18 mouse cellular contexts compared by ENCODE assay signal in the genomic region with DNA sequence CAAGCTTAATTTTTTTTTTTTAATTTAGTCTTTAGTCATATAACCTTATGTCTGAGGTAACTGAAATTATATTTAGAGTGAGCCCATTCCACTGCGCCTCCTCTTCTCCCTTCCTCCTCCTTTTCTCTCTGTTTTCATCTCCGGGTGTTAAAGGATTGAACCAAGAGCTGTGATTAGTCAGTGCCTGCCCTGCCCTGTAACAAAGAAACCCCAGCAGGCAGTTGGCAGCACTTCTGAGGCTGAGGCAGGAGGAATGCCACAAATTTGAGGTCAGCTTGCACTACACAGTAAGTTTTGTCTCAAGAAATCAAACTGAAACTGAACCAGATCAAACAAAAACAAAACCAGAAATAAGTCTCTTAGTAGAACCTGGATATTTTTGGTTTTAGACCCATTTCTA. TPM values are rescaled to one million over a fixed set of nuclear protein-coding genes. Genes with fewer than 3 reads are reported as not detected.
DNase-seq lines count a peak whose midpoint lies in the region; TF ChIP-seq lines count a peak whose summit lies in the region.
"Had no signal": no experiment of that assay in that cellular context is flagged by ENCODE, and none has a peak within 500 bp of the region (broad histone marks: within the 10 kb centered on the region; RNA-seq: fewer than 3 reads in every experiment).

No protein-coding gene starts in this region.

- no peak overlapping the region for H3K4me3 ChIP-seq in gastrocnemius, adult 2 months
- no peak overlapping the region; the same call in 1 of the 2 replicates for H3K4me3 ChIP-seq in layer of hippocampus, adult 2 months
- H3K4me3 ChIP-seq: forebrain, embryonic 13.5 days; left cerebral cortex, adult 2 months; stomach, embryonic 15.5 days had no signal

- 0 out of 2 replicates have a peak overlapping the region, but pooled peaks have one; percentile 10 for H3K27ac ChIP-seq in gastrocnemius, adult 2 months
- H3K27ac ChIP-seq in layer of hippocampus, adult 2 months = peak overlapping the region; percentile 61
- H3K27ac ChIP-seq: forebrain, embryonic 13.5 days; stomach, embryonic 15.5 days had no signal

- DNase-seq in gastrocnemius, adult 2 months = no peak
- no peak for DNase-seq in gastrocnemius, adult 8-10 months (ENCODE audit: low spot score in 2 of 2)
- DNase-seq in layer of hippocampus, adult 2 months (ENCODE audit: low spot score in 2 of 2) = no peak
- DNase-seq in layer of hippocampus, postnatal 36 days = no peak
- DNase-seq in Muller cell, postnatal 12 days (ENCODE audit: inconsistent ontology term) = peak; percentile 75
- DNase-seq in naive thymus-derived CD4-positive, alpha-beta T cell, adult 2 months (ENCODE audit: low read depth) = peak; percentile 60
- DNase-seq in ovary, postnatal 10 days (ENCODE audit: low spot score) = no peak
- DNase-seq in adrenal gland, adult (ENCODE audit: inconsistent age in 2 of 2, low spot score in 1 of 2) = no peak
- DNase-seq: adrenal gland, postnatal 36 days; B cell, adult 2 months; cerebellum, adult 9-11 months; gastrocnemius, postnatal 36 days; kidney, adult 9 months; left cerebral cortex, postnatal 4 days; thymus, adult 2 months had no signal

- intact Hi-C loops in gastrocnemius, adult 2 months (cut with DNase I) = no loop called here

- TF ChIP-seq CTCF in gastrocnemius, adult 2 months (IDR thresholded peaks at IDR 0.05) = no peak
- TF ChIP-seq CTCF in layer of hippocampus, adult 2 months (conservative IDR thresholded peaks at IDR 0.05) = no peak

RNA-seq across cellular contexts. Expression of gene Zfand3, which starts 49.3 kb away (rescaled TPM):
- total RNA-seq in gastrocnemius, adult 2 months (2021) = 100 to 1,000 TPM; 193 to 204 TPM
- total RNA-seq in gastrocnemius, adult 8-10 months (2022) = 100 to 1,000 TPM; 209 to 234 (median 219) TPM
- 100 to 1,000 TPM; 112 to 118 TPM for total RNA-seq in layer of hippocampus, adult 2 months (2021)
- 100 to 1,000 TPM; 113 to 117 TPM for total RNA-seq in layer of hippocampus, postnatal 36 days (2021)

Comparison
In these comparisons a context has a peak if more than half of its experiments do, and no peak if none do; other contexts are left out.
1. DNase-seq: peak in Muller cell, postnatal 12 days (single experiment) and naive thymus-derived CD4-positive, alpha-beta T cell, adult 2 months (single experiment); none in gastrocnemius, adult 2 months (single experiment), gastrocnemius, adult 8-10 months (0 of 2), layer of hippocampus, adult 2 months (0 of 2), layer of hippocampus, postnatal 36 days (0 of 2), ovary, postnatal 10 days (single experiment) and adrenal gland, adult (0 of 2).